Mouse (Mus musculus) stomach, embryonic 14.5 days (tissue): Measurements from ENCODE around the gene Gm49337. TPM values are rescaled to one million over a fixed set of nuclear protein-coding genes. Genes with fewer than 3 reads are reported as not detected.

ENCODE experiments used
- ATAC-seq: fragments of 200-750 bp; cut with Nextera tagmentation; 2 replicates; pipeline ENCODE4 v1.8.0; 2017; ENCODE audit warnings: low read depth, moderate TSS enrichment; ENCODE audit not compliant: insufficient number of reproducible peaks, insufficient read depth, low FRiP score
- H3K27ac ChIP-seq: fragments of 300-500 bp; sonication (generic); 2 replicates; pipeline ENCODE4 v1.5.1; 2014; ENCODE audit warnings: mild to moderate bottlenecking, low read length, moderate library complexity, mixed read lengths
- H3K27me3 ChIP-seq: fragments of 300-500 bp; sonication (generic); 2 replicates; pipeline ENCODE4 v1.6.1; 2014; ENCODE audit warnings: low read length, control low read depth, mixed read lengths; ENCODE audit not compliant: control insufficient read depth, insufficient read depth
- H3K36me3 ChIP-seq: fragments of 300-500 bp; sonication (generic); 2 replicates; pipeline ENCODE4 v1.6.1; 2014; ENCODE audit warnings: mild to moderate bottlenecking, control low read depth, low read length, moderate library complexity, mixed read lengths; ENCODE audit not compliant: control insufficient read depth, insufficient read depth
- H3K4me1 ChIP-seq: fragments of 300-500 bp; sonication (generic); 2 replicates; pipeline ENCODE4 v1.6.1; 2014; ENCODE audit warnings: low read length, control low read depth, mixed read lengths; ENCODE audit not compliant: control insufficient read depth, insufficient read depth
- H3K4me2 ChIP-seq: fragments of 300-500 bp; sonication (generic); replicated peaks from 2 replicates; pipeline ENCODE4 v1.6.1; 2014; ENCODE audit warnings: low read depth, low read length, control low read depth
- H3K4me3 ChIP-seq: fragments of 300-500 bp; sonication (generic); 2 replicates; pipeline ENCODE4 v1.5.1; 2014; ENCODE audit warnings: low read depth, low read length, control low read depth
- H3K9ac ChIP-seq: fragments of 300-500 bp; sonication (generic); replicated peaks from 2 replicates; pipeline ENCODE4 v1.6.1; 2014; ENCODE audit warnings: low read depth, mild to moderate bottlenecking, control low read depth, low read length, moderate library complexity, mixed read lengths
- H3K9me3 ChIP-seq: fragments of 300-500 bp; sonication (generic); 2 replicates; pipeline ENCODE4 v1.6.1; 2016; ENCODE audit warnings: low read depth, low read length, control low read depth; ENCODE audit not compliant: control insufficient read depth
- WGBS: fragments of 180-500 bp; shearing (Covaris S2); extraction: QIAGEN DNeasy Blood & Tissue Kit; methylation state at CpG from one replicate; pipeline ENCODE4 v1.1.7; 2014; 5-methylcytosine and 5-hydroxymethylcytosine counted together
- polyA plus RNA-seq: library from polyadenylated mRNA; unstranded; fragments of >200 nt; fragmentation: Nextera tagmentation; extraction: Ambion mirVana; gene quantifications from 2 replicates; pipeline ENCODE4 v1.2.1, GENCODE M21; 2014

The Gm49337 gene
- polyA plus RNA-seq, 1 experiment from 2014 or later: not detected

DNA sequence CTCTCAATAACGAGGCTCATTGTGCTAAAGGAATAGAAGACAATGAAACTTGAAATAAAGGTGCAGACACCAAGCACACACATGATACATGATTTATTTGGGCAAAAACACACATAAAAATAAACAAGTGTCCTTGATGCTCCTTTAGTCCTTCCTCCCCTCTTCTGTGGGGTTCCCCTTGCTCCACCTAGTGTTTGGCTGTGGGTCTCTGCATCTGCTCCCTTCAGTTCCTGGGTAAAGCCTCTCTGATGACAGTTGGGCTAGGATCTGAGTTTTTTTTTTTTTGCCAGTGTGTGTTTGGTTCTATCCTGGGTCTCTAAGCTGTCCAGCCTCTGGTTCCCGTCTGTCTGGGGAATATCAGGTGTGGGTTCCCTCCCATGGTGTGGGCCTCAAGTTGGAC is 109.0 kb downstream of the Gm49337 start:
- Histone ChIP-seq H3K36me3 (peaks cover 10% of the 10 kb centered on the region), H3K4me2 (no peak overlapping the region), H3K27me3 (no peaks in the 10 kb centered on the region), H3K27ac (no peak overlapping the region), H3K9ac (no peak overlapping the region), H3K4me3 (no peak overlapping the region), H3K4me1 (no peaks in the 10 kb centered on the region), H3K9me3 (no peaks in the 10 kb centered on the region)
- no peak for ATAC-seq
- WGBS: 72% methylated on average over 2 of the region's 2 CpGs

DNA sequence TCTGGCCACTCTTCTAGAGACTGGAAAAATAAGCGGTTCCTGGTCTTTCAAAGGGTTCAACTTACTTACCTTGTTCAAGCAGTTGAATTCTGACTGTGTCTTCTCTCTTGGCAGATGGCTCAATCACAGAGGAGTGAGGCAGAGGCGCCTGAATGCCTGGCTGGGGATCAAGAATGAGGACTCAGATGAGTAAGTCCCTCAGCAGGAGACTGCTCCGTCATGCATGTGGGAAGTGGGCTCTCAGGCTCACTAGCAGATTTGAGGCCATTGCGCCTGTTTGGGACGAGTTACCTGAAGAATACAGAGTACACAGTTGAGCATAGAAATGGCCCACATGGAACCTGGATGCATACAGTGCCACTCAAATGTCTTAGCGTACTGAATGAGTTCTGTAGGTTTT is 118.4 kb downstream of the Gm49337 start:
- Histone ChIP-seq H3K9ac (no peak overlapping the region), H3K27me3 (no peaks in the 10 kb centered on the region), H3K27ac (no peak overlapping the region), H3K36me3 (peaks cover 13% of the 10 kb centered on the region), H3K4me3 (no peak overlapping the region), H3K9me3 (no peaks in the 10 kb centered on the region), H3K4me2 (no peak overlapping the region), H3K4me1 (no peaks in the 10 kb centered on the region)
- ATAC-seq: no peak
- WGBS: 89% methylated on average over 6 of the region's 6 CpGs

- no peak for ATAC-seq
Measured at GRCm38 (mm10) chr4:116293296-116293695, 120.1 kb downstream of the Gm49337 start.

DNA sequence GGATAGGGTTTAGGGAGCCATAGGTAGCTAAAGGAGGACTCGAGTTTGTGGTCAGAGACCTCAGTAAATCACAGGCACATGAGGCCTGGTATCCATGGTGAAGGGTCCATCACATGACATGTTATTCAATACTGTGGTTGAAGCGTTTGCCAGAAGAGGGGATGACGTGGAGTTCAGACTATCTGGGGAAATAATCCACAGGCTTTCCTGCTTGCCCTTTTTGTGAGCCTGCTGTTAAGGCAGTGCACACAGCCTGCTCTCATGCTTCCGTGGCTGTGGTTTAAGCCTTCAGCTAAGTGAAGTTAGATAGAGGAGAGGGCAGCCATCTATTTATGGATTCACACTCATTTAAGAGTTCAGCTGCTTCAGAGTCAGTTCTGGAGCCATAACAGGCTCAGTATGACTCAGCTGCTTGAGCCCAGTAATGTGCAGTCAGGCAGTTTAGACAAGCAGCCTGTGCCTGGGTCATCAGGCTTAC is 127.7 kb downstream of the Gm49337 start:
- no peak overlapping the region for H3K27ac ChIP-seq
- H3K4me3 ChIP-seq: no peak overlapping the region
- H3K27me3 ChIP-seq: no peaks in the 10 kb centered on the region
- no peaks in the 10 kb centered on the region for H3K4me1 ChIP-seq
- 50% methylated on average over 4 of the region's 4 CpGs for WGBS
- no peaks in the 10 kb centered on the region for H3K9me3 ChIP-seq
- H3K4me2 ChIP-seq: no peak overlapping the region
- no peak overlapping the region for H3K9ac ChIP-seq
- H3K36me3 ChIP-seq: peaks cover 7% of the 10 kb centered on the region
- ATAC-seq: no peak

More at GRCm38 (mm10) chr4:116293296-116293695, 120.1 kb downstream of the Gm49337 start:
- H3K36me3 ChIP-seq: peaks cover 10% of the 10 kb centered on the region
- no peak overlapping the region for H3K4me2 ChIP-seq
- H3K4me1 ChIP-seq: no peaks in the 10 kb centered on the region
- no peak overlapping the region for H3K9ac ChIP-seq
- H3K27ac ChIP-seq: no peak overlapping the region
- 86% methylated on average over 12 of the region's 12 CpGs for whole genome bisulfite sequencing
- H3K9me3 ChIP-seq: no peaks in the 10 kb centered on the region
- H3K27me3 ChIP-seq: no peaks in the 10 kb centered on the region
- H3K4me3 ChIP-seq: no peak overlapping the region

DNA sequence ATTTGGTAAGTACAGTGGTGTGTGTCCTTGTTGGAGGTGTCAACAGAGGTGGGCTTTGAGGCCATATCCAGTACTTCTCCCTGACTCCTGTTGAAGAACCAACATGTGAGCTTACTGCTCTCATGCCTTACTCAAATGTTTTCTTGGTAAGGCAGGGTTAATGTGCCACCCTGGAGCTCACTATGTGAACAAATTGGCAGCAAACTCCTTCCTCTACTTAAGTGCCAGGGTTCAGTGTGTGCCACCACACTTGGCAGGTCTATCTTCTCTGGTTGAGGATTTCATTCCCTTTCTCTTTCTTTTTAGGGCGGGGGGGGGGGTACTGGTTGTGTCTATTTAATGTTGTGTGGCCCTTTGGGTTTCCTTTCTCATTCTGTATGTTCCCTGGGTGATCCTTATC is 131.4 kb downstream of the Gm49337 start:
- Histone ChIP-seq H3K9ac (no peak overlapping the region), H3K4me1 (no peaks in the 10 kb centered on the region), H3K9me3 (no peaks in the 10 kb centered on the region), H3K36me3 (peaks cover 32% of the 10 kb centered on the region), H3K4me3 (no peak overlapping the region), H3K27ac (no peak overlapping the region), H3K27me3 (no peaks in the 10 kb centered on the region), H3K4me2 (no peak overlapping the region)
- no peak for ATAC-seq
- 8% methylated on average over 1 of the region's 1 CpGs for WGBS

GRCm38 (mm10) chr4:116317575-116317974 is 144.4 kb downstream of the Gm49337 start:
- H3K36me3 ChIP-seq: peaks cover 44% of the 10 kb centered on the region
- 93% methylated on average over 4 of the region's 4 CpGs for WGBS

GRCm38 (mm10) chr4:116322127-116322526 is 148.9 kb downstream of the Gm49337 start:
- Histone ChIP-seq H3K9me3 (no peaks in the 10 kb centered on the region), H3K4me1 (no peaks in the 10 kb centered on the region), H3K27me3 (no peaks in the 10 kb centered on the region), H3K36me3 (peaks cover 35% of the 10 kb centered on the region), H3K4me3 (no peak overlapping the region), H3K27ac (no peak overlapping the region), H3K9ac (no peak overlapping the region), H3K4me2 (no peak overlapping the region)
- ATAC-seq: no peak
- 87% methylated on average over 6 of the region's 6 CpGs for WGBS

More at GRCm38 (mm10) chr4:116317575-116317974, 144.4 kb downstream of the Gm49337 start:
- ATAC-seq: no peak
- Histone ChIP-seq H3K9ac (no peak overlapping the region), H3K9me3 (no peaks in the 10 kb centered on the region), H3K4me2 (no peak overlapping the region), H3K27ac (no peak overlapping the region), H3K27me3 (no peaks in the 10 kb centered on the region), H3K4me3 (no peak overlapping the region), H3K4me1 (no peaks in the 10 kb centered on the region)

GRCm38 (mm10) chr4:116329256-116329655 is 156.1 kb downstream of the Gm49337 start:
- Histone ChIP-seq H3K9ac (no peak overlapping the region), H3K27me3 (no peaks in the 10 kb centered on the region), H3K4me3 (no peak overlapping the region), H3K9me3 (0 out of 2 replicates have a peak, but pooled peaks cover 4% of the 10 kb centered on the region), H3K4me1 (no peaks in the 10 kb centered on the region), H3K36me3 (peaks cover 21% of the 10 kb centered on the region; the same call in 1 of the 2 replicates), H3K4me2 (no peak overlapping the region), H3K27ac (no peak overlapping the region)
- no peak for ATAC-seq
- 98% methylated on average over 3 of the region's 3 CpGs for WGBS

- Histone ChIP-seq H3K4me1 (no peaks in the 10 kb centered on the region), H3K27ac (no peak overlapping the region), H3K4me3 (no peak overlapping the region), H3K27me3 (no peaks in the 10 kb centered on the region), H3K4me2 (no peak overlapping the region), H3K9ac (no peak overlapping the region), H3K9me3 (no peaks in the 10 kb centered on the region), H3K36me3 (no peaks in the 10 kb centered on the region)
- ATAC-seq: no peak
- 77% methylated on average over 1 of the region's 1 CpGs for WGBS
Measured at GRCm38 (mm10) chr4:116336294-116336693, 163.1 kb downstream of the Gm49337 start.
